Mouse (Mus musculus) spleen, postnatal 10 days (tissue): ENCODE data around the gene Itpr2.

Experiments
- DNase-seq, 2 experiments: peaks; one replicate each; pipeline ENCODE4 v3.0.0; 2021 to 2022; ENCODE audit warnings: low spot score in 2 of 2

Gene Itpr2

GRCm38 (mm10) chr6:146258751-146259150 lies 243.3 kb downstream of the Itpr2 start:
- no peak for DNase-seq

GRCm38 (mm10) chr6:146258261-146258660 lies 243.8 kb downstream of the Itpr2 start:
- no peak for DNase-seq

GRCm38 (mm10) chr6:146256947-146257670 lies 244.9 kb downstream of the Itpr2 start:
- DNase-seq: peak in 1 of 2 experiments; percentile 73

- DNase-seq: no peak
Observed at GRCm38 (mm10) chr6:146256401-146256800, 245.6 kb downstream of the Itpr2 start.

- no peak for DNase-seq
Observed at GRCm38 (mm10) chr6:146255656-146256055, 246.4 kb downstream of the Itpr2 start.

GRCm38 (mm10) chr6:146254931-146255330 lies 247.1 kb downstream of the Itpr2 start:
- DNase-seq: no peak

GRCm38 (mm10) chr6:146254216-146254820 lies 247.7 kb downstream of the Itpr2 start:
- no peak for DNase-seq

GRCm38 (mm10) chr6:146249096-146249495 lies 252.9 kb downstream of the Itpr2 start:
- no peak for DNase-seq

- no peak for DNase-seq
Observed at GRCm38 (mm10) chr6:146248341-146248740, 253.7 kb downstream of the Itpr2 start.

GRCm38 (mm10) chr6:146247906-146248305 lies 254.1 kb downstream of the Itpr2 start:
- DNase-seq: no peak

GRCm38 (mm10) chr6:146246368-146246767 lies 255.7 kb downstream of the Itpr2 start:
- DNase-seq: no peak

GRCm38 (mm10) chr6:146245888-146246287 lies 256.1 kb downstream of the Itpr2 start:
- no peak for DNase-seq

GRCm38 (mm10) chr6:146243068-146243467 lies 259.0 kb downstream of the Itpr2 start:
- DNase-seq: no peak

GRCm38 (mm10) chr6:146241336-146241735 lies 260.7 kb downstream of the Itpr2 start:
- DNase-seq: no peak

- DNase-seq: no peak
Observed at GRCm38 (mm10) chr6:146235165-146235564, 266.9 kb downstream of the Itpr2 start.

- no peak for DNase-seq
Observed at GRCm38 (mm10) chr6:146234417-146234816, 267.6 kb downstream of the Itpr2 start.

- DNase-seq: no peak
Observed at GRCm38 (mm10) chr6:146230903-146231302, 271.1 kb downstream of the Itpr2 start.

- DNase-seq: peak; percentile 50 to 53
Observed at GRCm38 (mm10) chr6:146230373-146230788, 271.6 kb downstream of the Itpr2 start.

GRCm38 (mm10) chr6:146229967-146230366 lies 272.1 kb downstream of the Itpr2 start:
- no peak for DNase-seq

- DNase-seq: no peak
Observed at GRCm38 (mm10) chr6:146229519-146229918, 272.5 kb downstream of the Itpr2 start.

- DNase-seq: no peak
Observed at GRCm38 (mm10) chr6:146228048-146228447, 274.0 kb downstream of the Itpr2 start.

- peak in 1 of 2 experiments; percentile 28 for DNase-seq
Observed at GRCm38 (mm10) chr6:146222403-146223063, 279.5 kb downstream of the Itpr2 start.
